Mouse (Mus musculus) A20 (cell line): Measurements from ENCODE around the gene Ift20.

Source experiments
- DNase-seq: peaks from one replicate; pipeline ENCODE4 v3.0.0-alpha.2; 2011; ENCODE audit warnings: low read depth, low spot score

The Ift20 gene

DNA sequence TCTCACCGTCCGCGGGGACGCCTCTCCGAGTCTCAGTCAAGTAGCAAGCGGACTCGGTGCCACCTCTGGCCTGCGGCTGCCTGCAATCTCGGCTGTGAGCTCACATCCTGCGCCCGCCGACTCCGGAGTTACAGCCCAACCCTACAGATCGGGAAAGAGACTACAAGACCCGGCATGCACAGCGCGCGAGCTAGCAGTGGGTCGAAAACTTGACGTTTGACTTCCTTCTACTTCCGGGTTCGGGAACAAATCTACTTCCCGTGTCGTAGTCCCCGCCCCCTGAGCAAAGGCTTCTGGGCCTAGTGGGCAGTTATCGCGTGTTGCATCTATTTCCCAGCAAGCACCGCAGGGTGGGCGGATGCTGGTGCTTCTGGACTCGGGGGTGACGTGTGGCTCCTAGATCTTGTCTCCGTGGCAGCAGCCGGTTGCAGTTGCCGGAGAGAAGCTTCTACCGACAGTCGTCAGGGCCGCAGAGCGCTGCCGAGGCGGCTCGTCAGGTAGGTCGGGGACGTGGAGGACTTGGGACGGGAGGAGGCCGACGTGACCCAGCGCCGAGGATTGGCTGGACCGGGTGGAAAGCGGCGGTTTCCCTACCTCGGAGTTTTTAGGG lies at the start of gene Ift20, which contains the start of gene Tnfaip1:
Gene Ift20, plus strand, starts transcription at position 282 of the 610 bp plus-strand sequence.
Gene Tnfaip1, minus strand, starts transcription at position 253 of the 610 bp plus-strand sequence.
- DNase-seq = peak; percentile 99

GRCm38 (mm10) chr11:78488168-78488567 lies 48.0 kb upstream of the Ift20 start:
- peak; percentile 61 for DNase-seq

DNA sequence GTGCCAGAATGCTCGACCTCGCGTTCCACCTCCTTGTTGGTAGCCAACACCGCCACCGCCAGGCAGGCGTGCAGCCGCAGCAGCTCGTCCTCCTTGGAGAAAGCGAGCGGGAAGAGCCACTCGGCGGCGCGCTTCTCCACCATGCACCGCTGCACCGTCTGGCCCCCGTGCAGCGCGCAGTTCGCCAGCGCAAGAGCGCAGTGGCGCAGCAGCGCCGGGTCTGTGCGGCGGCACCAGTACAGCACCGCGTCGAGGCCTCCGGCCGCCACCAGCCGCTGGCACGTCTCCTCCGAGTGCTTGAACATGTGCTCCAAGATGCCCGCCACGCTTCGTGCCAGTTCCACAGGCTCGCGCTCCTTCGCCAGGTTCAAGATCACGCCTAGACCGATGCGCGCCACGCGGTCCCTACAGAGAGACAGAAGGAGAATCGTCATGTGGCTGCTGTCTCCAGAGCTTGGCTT lies 45.4 kb upstream of the Ift20 start:
- DNase-seq = no peak

DNA sequence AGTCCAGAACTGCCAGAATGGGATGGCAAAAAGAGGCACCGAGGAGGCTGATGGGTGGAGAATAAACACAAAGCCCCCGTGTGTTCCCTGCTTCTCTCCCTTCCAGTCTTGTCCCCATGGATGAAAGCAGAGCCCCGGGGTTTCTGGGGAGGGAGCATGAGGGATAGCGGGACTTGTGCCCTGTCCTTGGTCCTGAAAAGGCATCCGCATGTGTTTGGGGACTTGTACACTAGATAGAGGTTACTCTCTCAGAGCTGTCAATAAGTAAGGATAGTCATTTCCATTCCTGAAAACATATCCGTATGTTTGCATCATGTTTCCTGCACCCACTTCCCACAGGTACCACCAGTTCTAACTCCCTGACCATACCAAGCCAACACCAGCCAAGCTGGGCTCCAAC lies 40.3 kb upstream of the Ift20 start:
- no peak for DNase-seq

DNA sequence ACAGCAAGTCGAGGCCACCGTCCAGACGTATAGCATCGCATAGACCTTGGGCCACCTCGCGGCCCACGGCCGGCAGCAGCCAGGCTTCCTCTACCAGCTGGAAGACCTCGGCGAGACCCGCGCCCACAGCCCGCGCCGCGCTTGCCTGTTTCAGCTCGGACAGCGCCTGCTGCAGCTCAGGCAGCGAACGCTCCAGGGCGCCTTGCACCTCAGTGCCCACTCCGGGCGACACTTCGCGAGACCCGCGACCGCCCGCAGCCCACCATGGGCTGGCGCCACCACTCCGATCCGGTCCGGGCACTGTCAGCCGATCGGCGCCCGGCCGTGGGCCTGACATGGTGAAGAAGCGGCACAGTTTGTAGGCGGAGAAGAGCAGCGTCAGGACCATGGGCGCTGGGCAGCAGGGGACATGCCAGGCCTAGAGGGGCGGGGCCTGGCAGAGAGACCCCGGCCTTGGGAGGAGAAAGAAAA lies 39.1 kb upstream of the Ift20 start:
- DNase-seq = no peak

DNA sequence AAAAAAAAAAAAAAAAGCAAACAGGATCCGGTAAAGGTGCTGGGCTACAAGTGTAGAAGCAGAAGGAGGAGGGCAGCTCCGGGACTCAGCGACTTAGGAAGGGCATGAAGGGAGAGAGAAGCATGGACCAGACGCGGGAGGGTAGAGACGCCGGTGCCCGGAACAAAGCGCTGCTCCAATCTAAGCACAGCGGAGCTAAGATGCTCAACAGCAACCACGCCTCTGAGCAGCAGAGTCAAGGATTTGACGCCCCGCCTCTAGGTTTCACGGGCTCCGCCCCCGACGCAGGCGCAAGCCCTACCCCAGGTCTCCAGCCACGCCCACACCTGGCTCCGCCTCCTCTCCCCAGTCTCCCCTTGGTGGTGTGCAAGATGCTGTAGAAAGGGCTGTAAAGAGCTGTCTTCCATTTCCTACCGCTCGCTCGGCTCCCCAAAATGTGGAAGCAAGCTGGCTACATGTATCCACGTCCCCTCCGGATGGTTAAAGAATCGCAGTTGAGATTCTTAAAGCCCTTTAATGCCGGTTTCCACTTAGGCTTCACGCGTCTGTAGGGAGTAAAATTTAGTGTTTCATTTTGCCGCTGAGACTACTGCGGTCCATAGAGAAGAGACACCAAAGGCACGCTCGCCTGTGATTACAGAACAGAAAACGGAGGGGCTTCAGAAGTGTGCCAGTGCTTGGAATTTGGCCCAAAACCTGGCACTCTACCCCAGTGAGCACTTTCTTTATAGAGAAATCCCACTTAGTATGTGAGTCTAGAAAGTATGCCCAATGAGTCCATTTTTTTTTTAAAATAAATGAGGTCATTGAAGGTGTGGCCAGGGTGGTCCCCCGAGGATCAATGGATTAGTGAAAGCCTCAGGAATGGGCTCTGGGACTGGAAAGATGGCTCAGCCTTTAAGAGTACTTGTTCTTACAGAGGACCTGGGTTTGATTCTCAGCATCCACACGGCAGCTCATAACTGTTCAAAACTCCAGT lies 38.3 kb upstream of the Ift20 start, which contains the start of gene Sarm1:
Gene Sarm1, minus strand, starts transcription at position 211 of the 979 bp plus-strand sequence.
- DNase-seq = peak; percentile 97

DNA sequence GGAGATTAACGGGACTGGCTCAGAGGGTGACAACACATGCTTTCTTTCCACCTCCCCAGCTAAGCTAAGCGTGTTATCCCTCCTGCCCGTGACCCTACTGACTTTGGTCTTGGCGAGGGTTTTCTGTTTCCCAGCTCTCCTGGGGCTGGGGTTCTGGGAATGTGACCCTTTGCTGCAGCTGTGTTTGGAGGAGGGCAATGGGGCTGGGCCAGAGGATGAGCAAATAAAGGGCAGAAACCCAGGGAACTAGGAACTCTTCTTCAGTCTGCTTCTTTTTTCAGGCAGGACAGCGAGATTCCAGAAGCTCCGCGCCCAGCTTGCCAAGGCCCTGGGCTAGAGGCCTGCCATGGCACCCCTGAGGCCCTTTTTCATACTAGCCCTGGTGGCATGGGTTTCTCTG lies 37.2 kb upstream of the Ift20 start, which contains the start of gene Vtn:
Gene Vtn, plus strand, starts transcription at position 88 of the 400 bp plus-strand sequence.
- no peak for DNase-seq

DNA sequence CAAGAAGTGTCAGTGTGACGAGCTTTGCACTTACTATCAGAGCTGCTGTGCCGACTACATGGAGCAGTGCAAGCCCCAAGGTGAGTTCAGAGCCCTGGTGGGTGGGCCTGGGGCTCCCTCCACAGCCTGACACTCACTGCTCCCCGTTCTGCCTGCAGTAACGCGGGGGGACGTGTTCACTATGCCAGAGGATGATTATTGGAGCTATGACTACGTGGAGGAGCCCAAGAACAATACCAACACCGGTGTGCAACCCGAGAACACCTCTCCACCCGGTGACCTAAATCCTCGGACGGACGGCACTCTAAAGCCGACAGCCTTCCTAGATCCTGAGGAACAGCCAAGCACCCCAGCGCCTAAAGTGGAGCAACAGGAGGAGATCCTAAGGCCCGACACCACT lies 36.6 kb upstream of the Ift20 start:
- no peak for DNase-seq

DNA sequence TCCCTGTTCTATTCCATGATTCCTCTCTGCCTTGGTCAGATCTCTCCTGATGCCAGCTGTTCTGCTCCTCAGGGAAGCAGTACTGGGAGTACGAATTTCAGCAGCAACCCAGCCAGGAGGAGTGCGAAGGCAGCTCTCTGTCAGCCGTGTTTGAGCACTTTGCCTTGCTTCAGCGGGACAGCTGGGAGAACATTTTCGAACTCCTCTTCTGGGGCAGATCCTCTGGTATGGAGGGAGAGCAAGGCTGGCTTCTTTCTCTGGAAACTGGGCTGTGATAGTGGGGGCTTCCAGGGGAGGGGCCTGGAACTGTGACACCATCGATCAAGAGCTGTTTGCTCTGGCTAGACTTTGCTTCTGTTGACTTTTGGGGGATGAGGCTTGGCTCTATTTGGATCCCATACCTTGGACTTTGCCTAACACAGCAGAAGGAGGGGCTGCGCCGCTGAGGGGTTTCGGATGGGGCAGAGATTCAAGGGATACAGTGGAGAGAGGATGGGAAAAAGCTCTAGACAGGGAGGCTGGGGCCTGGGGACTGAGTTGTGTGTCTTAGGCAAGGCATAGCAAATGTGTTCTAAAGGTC lies 35.4 kb upstream of the Ift20 start:
- DNase-seq = no peak

DNA sequence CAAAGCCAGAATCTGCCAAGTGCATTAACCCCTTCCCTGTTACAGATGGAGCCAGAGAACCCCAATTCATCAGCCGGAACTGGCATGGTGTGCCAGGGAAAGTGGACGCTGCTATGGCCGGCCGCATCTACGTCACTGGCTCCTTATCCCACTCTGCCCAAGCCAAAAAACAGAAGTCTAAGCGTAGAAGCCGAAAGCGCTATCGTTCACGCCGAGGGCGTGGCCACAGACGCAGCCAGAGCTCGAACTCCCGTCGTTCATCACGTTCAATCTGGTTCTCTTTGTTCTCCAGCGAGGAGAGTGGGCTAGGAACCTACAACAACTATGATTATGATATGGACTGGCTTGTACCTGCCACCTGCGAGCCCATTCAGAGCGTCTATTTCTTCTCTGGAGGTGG lies 34.6 kb upstream of the Ift20 start:
- DNase-seq = no peak

DNA sequence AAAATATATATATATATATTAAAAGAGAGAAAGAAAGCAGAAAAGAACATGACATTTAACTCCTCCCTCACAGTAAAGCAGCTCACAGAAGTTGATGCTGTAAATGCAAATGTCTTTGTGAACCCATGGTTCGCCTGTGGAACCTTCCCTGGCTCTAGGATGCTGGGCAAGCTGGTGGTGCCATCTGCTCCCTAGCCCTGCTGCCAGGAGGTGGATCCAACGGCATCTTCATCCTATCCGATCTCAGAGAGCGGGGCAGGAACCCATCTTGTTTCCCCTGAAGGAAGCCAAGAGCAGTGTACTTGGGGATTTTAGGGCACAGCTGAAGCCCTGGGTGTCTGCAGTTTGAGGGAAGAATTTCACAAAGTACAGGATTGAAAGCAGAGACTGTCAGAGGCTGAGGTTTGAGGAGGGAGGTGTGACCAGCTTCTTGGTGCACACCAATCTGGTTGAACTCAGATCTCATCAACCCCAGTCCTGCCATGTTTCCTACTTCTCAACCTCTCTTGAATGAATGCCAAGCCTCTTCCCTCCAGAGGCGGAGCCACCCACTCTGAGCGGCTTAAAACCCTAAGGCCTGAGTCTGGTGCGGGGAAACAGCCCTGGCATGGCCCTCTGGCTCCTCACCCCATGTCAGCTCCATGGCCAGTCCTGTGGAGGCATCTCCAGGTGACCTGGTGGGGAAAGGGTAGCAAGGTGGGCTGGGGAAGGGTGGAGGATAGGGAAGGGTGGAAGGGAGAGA lies 33.1 kb upstream of the Ift20 start, which contains the start of gene Sebox:
Gene Sebox, plus strand, starts transcription at position 539 of the 742 bp plus-strand sequence.
- no peak for DNase-seq

- DNase-seq = no peak
These were observed 30.7 kb upstream of the Ift20 start for GRCm38 (mm10) chr11:78505430-78505829.

- DNase-seq = peak; percentile 49
These were observed 27.0 kb upstream of the Ift20 start for GRCm38 (mm10) chr11:78509148-78509547.

GRCm38 (mm10) chr11:78512025-78512957 lies 23.9 kb upstream of the Ift20 start, which contains the start of the genes Tmem199 and Poldip2:
Tmem199 (minus strand) TSS chr11:78512172.
Poldip2 (plus strand) TSS chr11:78512193.
- DNase-seq = peak; percentile 93

- DNase-seq = peak; percentile 16
These were observed 22.9 kb upstream of the Ift20 start for GRCm38 (mm10) chr11:78513106-78513790.

DNA sequence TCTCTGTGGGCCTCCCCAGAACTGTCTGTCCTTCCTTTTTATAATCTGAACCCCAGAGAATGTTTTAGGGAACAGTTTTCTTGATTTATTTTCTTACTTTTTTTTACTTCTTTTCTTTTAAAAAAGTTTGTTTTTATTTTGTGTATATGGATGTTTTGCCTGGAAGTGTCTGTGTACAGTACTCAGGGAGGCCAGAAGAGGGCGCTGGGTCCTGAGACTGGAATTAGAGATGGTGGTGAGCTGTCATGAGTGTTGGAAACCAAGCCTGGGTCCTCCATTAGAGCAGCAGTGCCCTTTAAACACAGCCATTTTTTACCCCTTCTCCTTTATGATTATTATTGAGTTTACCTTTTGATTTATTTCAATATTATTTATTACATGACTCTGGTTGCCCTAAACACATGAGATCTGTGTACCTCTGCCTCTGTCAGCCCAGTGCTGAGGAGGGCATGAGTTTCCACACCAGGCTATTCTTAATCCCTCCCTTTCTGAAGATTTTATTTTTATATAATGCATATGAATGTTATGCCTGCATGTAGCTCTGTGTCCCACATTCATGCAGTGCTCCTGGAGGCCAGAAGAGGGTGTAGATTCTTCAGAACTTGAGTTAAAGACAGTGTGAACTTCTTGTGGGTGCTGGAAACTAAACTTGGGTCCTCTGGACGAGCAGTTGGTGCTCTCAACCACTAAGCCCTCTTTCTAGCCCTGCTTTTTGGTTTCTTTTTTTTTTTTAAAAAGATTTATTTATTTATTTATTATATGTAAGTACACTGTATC lies 20.4 kb upstream of the Ift20 start:
- DNase-seq = peak; percentile 37

GRCm38 (mm10) chr11:78518931-78519330 lies 17.2 kb upstream of the Ift20 start:
- no peak for DNase-seq

DNA sequence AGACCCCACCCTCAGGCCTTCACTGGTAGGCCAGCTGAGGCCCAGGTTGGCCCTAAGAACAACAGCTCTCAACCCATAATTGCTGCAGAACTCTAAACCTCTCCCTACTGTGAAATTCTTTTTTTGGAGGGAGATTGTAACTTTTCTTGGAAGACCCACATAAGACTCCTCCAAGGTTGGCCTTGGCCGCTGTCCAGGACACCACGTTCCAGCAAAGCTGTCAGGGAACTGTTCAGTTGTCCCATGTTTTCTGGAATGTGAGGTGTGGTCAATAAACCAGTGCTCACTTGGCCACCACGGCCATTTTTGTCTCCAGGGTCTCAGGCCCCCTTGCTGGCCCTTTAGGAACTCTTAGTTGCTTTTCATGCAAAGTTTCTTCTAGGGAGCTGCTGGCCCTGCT lies 14.3 kb upstream of the Ift20 start:
- no peak for DNase-seq
